Mouse (Mus musculus) liver, embryonic 11.5 days (tissue): ENCODE data around the gene Rps17. TPM values are rescaled to one million over a fixed set of nuclear protein-coding genes. Genes with fewer than 3 reads are reported as not detected.

Experiments
- ATAC-seq: fragments of 200-750 bp; cut with Nextera tagmentation; replicated peaks from 2 replicates; pipeline ENCODE4 v1.8.0; 2017; ENCODE audit warnings: moderate number of reproducible peaks, mild to moderate bottlenecking, moderate TSS enrichment, moderate library complexity; ENCODE audit not compliant: low FRiP score
- DNase-seq: peaks from one replicate; pipeline ENCODE4 v3.0.0-alpha.2; 2017; ENCODE audit warnings: low spot score
- H3K27ac ChIP-seq: fragments of 300-500 bp; sonication (generic); 2 replicates; pipeline ENCODE4 v1.5.1; 2014; ENCODE audit warnings: mild to moderate bottlenecking, low read depth, low read length, control low read depth
- H3K27me3 ChIP-seq: fragments of 300-500 bp; sonication (generic); replicated peaks from 2 replicates; pipeline ENCODE4 v1.6.1; 2014; ENCODE audit warnings: low read length, mixed read lengths; ENCODE audit not compliant: control insufficient read depth, insufficient read depth
- H3K36me3 ChIP-seq: fragments of 300-500 bp; sonication (generic); 2 replicates; pipeline ENCODE4 v1.6.1; 2014; ENCODE audit warnings: mild to moderate bottlenecking, low read length, moderate library complexity, mixed read lengths; ENCODE audit not compliant: control insufficient read depth, insufficient read depth
- H3K4me1 ChIP-seq: fragments of 300-500 bp; sonication (generic); replicated peaks from 2 replicates; pipeline ENCODE4 v1.6.1; 2014; ENCODE audit warnings: low read length, mixed read lengths; ENCODE audit not compliant: control insufficient read depth, insufficient read depth
- H3K4me2 ChIP-seq: fragments of 300-500 bp; sonication (generic); 2 replicates; pipeline ENCODE4 v1.6.1; 2014; ENCODE audit warnings: mild to moderate bottlenecking, control low read depth, moderate library complexity
- H3K4me3 ChIP-seq: fragments of 300-500 bp; sonication (generic); 2 replicates; pipeline ENCODE4 v1.5.1; 2014; ENCODE audit warnings: low read depth, low read length, control low read depth
- H3K9ac ChIP-seq: fragments of 300-500 bp; sonication (generic); 2 replicates; pipeline ENCODE4 v1.6.1; 2014; ENCODE audit warnings: low read depth, low read length, control low read depth
- H3K9me3 ChIP-seq: fragments of 300-500 bp; sonication (generic); 2 replicates; pipeline ENCODE4 v1.6.1; 2016; ENCODE audit warnings: low read length, inconsistent platforms, mixed read lengths; ENCODE audit not compliant: control insufficient read depth
- WGBS: fragments of 180-500 bp; shearing (Covaris S2); extraction: QIAGEN DNeasy Blood & Tissue Kit; methylation state at CpG from one replicate; pipeline ENCODE4 v1.1.7; 2014; 5-methylcytosine and 5-hydroxymethylcytosine counted together
- polyA plus RNA-seq: library from polyadenylated mRNA; unstranded; fragments of >200 nt; fragmentation: Nextera tagmentation; extraction: Ambion mirVana; gene quantifications from 2 replicates; pipeline ENCODE4 v1.2.1, GENCODE M21; 2014

The Rps17 gene
- 1,540 and 1,655 TPM in 2 replicates for polyA plus RNA-seq

DNA sequence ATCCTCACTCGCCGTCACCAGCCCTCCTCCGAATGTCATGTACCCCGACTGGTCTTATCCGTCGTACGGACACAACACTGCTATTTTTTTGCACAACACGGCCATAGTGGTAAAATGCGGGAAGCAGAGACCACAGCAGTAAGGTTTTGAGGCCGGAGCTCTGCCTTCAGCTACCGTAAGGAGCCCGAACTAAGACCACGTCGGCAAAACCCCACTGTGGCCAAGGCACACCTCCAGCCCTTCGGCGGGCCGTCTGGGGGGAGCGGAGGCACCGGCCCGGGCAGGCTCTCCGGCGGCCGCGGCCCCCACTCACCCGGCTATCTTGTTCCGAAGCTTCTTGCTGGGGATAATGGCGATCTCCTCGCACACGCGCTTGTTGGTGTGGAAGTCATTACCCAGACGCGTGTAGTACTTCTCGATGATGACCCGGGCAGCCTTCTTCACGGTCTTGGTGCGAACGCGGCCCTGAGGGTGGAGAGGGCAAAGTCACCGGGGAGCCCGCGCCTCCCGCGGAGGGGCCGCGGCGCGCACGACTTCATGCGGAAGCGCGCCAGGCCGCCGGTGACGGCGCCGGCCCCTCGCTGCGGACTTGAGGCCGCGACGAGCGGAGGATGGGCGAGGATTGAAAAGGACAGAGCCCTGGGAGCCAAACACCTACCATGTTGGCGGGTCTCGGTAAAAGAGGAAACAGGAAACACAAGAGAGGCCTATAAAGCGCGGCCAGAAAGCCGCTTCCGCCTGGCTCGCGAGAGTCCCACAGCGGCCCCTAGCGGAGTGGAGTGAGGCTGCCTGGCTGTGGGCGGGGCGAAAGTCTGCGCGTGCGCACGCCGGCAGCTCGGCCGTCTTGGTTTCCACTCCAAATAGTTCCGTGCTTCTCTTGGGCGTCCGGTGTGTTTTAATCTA lies at the start of gene Rps17:
Rps17 (minus strand) TSS at position 711 of the 903 bp plus-strand sequence.
- Histone ChIP-seq H3K36me3 (peaks cover 36% of the 10 kb centered on the region), H3K27me3 (no peaks in the 10 kb centered on the region), H3K4me1 (peaks cover 16% of the 10 kb centered on the region), H3K4me3 (peak within 1 kb of the TSS; percentile 99), H3K4me2 (peak within 1 kb of the TSS; percentile 94), H3K27ac (peak within 1 kb of the TSS; percentile 94), H3K9me3 (no peaks in the 10 kb centered on the region), H3K9ac (peak within 1 kb of the TSS; percentile 100)
- under 1% methylated on average over 85 of the region's 85 CpGs for WGBS
- ATAC-seq (peak; percentile 82), DNase-seq (peak; percentile 98)

DNA sequence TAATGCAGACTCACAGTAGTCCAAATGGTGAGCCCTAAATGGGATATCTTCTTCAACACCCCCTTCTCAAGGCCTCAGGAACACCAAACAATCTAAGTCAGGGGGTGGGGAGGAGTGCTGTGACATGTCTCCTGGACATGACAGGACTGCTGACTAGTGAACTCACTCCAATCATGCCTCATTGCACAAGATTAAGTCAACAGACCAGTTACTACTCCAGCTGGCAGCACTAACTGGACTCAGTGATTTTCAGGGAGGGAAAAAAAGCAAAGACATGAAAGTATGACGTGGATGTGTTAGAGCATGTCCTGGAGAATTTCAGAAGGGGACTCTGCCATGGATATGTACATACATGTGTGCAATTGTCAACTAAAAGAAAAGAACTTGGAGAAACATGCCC lies 34.3 kb upstream of the Rps17 start:
- no peak for DNase-seq
- Histone ChIP-seq H3K36me3 (no peaks in the 10 kb centered on the region), H3K9me3 (no peaks in the 10 kb centered on the region), H3K27ac (no peak overlapping the region), H3K27me3 (no peaks in the 10 kb centered on the region), H3K4me1 (no peaks in the 10 kb centered on the region), H3K4me3 (no peak overlapping the region), H3K9ac (no peak overlapping the region), H3K4me2 (no peak overlapping the region)
- no peak for ATAC-seq
- WGBS = 67% methylated on average over 1 of the region's 1 CpGs

DNA sequence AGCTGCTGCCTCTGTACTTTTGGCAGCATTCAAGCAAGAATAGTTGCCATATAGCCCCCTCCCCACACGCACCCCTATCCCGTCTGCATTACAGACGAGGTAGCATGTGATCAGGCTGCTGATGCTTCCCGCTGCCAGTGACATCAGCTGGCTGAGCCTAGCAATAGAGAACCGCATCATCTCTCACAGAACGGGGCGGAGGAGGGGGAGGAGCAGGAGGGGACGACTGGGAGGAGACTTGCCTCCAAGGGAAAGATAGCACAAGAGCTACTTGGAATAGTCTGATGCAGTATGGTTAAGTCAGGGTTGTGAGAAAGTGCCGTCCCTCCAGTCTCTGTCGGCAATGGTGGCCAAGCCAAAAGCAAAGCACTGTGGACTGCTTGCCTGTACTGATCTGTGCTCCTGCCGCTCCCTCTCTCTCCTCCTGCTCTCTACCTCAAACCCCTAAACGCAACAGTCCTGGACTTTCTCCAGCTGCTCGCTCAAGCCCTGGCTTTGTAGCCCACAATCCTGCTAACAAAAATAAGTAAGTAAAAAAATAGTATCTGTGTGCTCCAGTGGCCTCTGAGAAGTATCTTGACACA lies 27.4 kb upstream of the Rps17 start:
- Histone ChIP-seq H3K4me3 (no peak overlapping the region), H3K4me2 (peak overlapping the region; percentile 21; the same call in 1 of the 2 replicates), H3K36me3 (no peaks in the 10 kb centered on the region), H3K27me3 (0 out of 2 replicates have a peak, but pooled peaks cover 5% of the 10 kb centered on the region), H3K27ac (no peak overlapping the region), H3K9me3 (no peaks in the 10 kb centered on the region), H3K4me1 (no peaks in the 10 kb centered on the region), H3K9ac (no peak overlapping the region)
- no peak for ATAC-seq
- no peak for DNase-seq
- WGBS = 11% methylated on average over 13 of the region's 13 CpGs

DNA sequence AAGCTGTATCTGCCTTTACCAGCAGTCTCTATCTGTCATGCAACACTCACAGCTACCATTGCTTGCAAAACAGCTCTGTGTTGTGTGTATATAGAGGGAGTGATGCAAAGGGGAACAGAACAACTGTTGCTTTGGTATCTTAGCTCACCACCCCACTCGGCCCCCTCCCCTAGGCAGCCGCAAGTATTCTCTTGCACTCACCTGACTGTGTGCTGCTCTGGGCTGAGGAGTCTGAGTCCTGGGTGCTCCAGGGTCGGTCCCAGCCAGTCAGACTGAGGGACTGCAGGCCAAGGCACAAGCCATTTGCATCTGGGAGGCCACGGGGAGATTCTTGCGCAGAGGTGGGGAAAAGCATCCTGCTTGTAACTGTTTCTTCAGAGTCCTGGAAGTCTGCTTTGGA lies 26.8 kb upstream of the Rps17 start:
- H3K27me3 ChIP-seq = 0 out of 2 replicates have a peak, but pooled peaks cover 5% of the 10 kb centered on the region
- no peaks in the 10 kb centered on the region for H3K36me3 ChIP-seq
- H3K4me1 ChIP-seq = no peaks in the 10 kb centered on the region
- no peak for ATAC-seq
- no peak overlapping the region for H3K27ac ChIP-seq
- no peak for DNase-seq
- H3K9ac ChIP-seq = no peak overlapping the region
- 29% methylated on average over 5 of the region's 5 CpGs for WGBS
- no peak overlapping the region for H3K4me2 ChIP-seq
- H3K9me3 ChIP-seq = no peaks in the 10 kb centered on the region
- no peak overlapping the region for H3K4me3 ChIP-seq

DNA sequence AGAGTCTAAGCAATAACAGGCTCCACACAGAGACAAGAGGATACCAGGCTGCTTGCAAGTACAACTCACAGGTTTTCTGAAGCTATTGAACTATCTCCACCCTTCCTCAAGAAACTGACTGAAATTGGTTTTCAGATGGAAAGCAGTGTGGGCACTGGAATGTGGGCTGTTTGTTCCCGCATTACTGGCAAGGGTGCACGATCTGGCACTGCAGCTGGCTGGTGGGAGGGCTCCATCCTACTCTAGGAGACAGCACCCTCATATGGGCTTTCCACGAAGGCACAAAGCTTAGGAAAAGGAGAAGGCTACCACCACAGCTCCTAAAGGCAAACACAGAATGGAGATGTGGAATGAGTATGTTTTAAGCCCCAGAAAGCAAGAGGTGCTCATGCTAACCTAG lies 24.7 kb upstream of the Rps17 start:
- no peak overlapping the region for H3K27ac ChIP-seq
- H3K4me1 ChIP-seq = no peaks in the 10 kb centered on the region
- ATAC-seq = no peak
- 60% methylated on average over 3 of the region's 3 CpGs for WGBS
- H3K4me3 ChIP-seq = no peak overlapping the region
- H3K9ac ChIP-seq = no peak overlapping the region
- H3K9me3 ChIP-seq = no peaks in the 10 kb centered on the region
- 0 out of 2 replicates have a peak, but pooled peaks cover 5% of the 10 kb centered on the region for H3K27me3 ChIP-seq
- H3K36me3 ChIP-seq = no peaks in the 10 kb centered on the region
- no peak overlapping the region for H3K4me2 ChIP-seq
- DNase-seq = no peak

DNA sequence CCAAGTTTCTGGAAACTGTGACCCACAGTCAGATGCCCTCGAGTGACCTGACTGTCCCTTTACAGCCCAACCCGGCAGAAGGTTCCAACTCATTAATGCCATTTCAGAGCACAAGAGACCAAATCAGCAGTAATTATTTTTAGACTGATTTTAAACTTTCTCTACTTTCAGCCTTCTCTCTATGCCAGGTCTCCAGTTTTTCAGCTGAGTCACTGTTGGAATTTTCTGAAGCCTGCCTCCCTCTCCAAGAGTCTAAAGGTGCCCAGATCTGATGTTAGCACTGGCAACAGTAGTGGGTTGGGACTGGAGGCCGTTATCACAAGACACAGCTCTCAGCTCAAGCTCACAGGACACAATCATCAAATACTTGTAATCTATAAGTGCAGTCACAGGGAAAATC lies 22.9 kb upstream of the Rps17 start:
- no peak overlapping the region for H3K9ac ChIP-seq
- DNase-seq (no peak), ATAC-seq (no peak)
- H3K4me2 ChIP-seq = no peak overlapping the region
- 75% methylated on average over 3 of the region's 3 CpGs for WGBS
- H3K9me3 ChIP-seq = no peaks in the 10 kb centered on the region
- H3K36me3 ChIP-seq = no peaks in the 10 kb centered on the region
- H3K4me1 ChIP-seq = no peaks in the 10 kb centered on the region
- H3K27me3 ChIP-seq = 0 out of 2 replicates have a peak, but pooled peaks cover 5% of the 10 kb centered on the region
- no peak overlapping the region for H3K4me3 ChIP-seq
- H3K27ac ChIP-seq = no peak overlapping the region

DNA sequence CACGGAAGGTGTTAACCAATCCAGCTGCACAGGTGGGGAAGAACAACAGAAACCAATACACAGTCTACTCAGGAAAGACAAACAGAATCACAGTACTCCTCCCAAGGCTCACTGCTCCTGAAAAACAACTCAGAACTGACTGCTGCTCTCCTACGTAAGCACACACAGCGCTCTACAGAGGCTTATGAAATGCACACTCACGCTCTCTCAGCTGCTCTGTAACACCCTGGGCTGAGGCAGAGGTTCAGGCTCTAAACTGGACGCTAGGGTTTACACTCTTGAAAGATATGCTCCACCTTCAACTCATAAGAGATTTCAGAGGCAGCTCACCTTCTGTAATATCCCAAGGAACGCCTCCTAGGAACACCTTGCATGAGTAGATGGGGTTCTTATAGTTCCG lies 11.9 kb upstream of the Rps17 start:
- Histone ChIP-seq H3K36me3 (no peaks in the 10 kb centered on the region), H3K27me3 (peaks cover 7% of the 10 kb centered on the region), H3K4me2 (no peak overlapping the region), H3K27ac (no peak overlapping the region), H3K9me3 (no peaks in the 10 kb centered on the region), H3K4me3 (no peak overlapping the region), H3K4me1 (no peaks in the 10 kb centered on the region), H3K9ac (no peak overlapping the region)
- WGBS = 78% methylated on average over 7 of the region's 7 CpGs
- no peak for DNase-seq
- ATAC-seq = no peak

DNA sequence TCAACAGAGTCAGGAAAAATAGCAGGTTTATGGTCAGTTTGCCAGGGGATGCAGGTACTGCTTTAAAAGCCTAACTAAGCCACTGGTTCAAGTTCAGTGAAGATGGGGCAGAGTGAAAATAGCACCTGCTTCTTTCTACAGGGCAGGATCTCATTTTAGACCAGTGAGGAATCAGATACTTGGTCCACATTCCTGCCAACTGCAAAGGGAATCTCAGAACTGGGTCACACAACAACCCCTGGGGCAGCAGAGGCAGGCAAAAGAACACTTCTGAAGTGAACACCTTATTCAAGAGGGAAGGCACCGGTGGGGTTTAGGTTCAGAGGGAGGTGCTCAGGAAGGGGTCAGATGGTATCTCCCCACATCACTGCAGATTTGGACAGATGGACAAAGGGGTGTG lies 11.3 kb upstream of the Rps17 start:
- Histone ChIP-seq H3K27me3 (peaks cover 7% of the 10 kb centered on the region), H3K9ac (no peak overlapping the region), H3K36me3 (no peaks in the 10 kb centered on the region), H3K4me2 (no peak overlapping the region), H3K27ac (no peak overlapping the region), H3K4me3 (no peak overlapping the region), H3K9me3 (no peaks in the 10 kb centered on the region), H3K4me1 (no peaks in the 10 kb centered on the region)
- WGBS = 78% methylated on average over 1 of the region's 1 CpGs
- no peak for ATAC-seq
- no peak for DNase-seq
